Mouse (Mus musculus) MEL (cell line): ENCODE results near the gene Pdcd2.

Source experiments
- CTCF ChIP-seq, 3 experiments: IDR thresholded peaks in 2 of 3; conservative IDR thresholded peaks in 1 of 3; 2 replicates each; pipeline ENCODE4 v1.5.1; 2011 to 2012; ENCODE audit warnings: low read length in 3 of 3, low read depth in 2 of 3, mild to moderate bottlenecking in 2 of 3, improper control_type of control experiment in 1 of 3, inconsistent platforms in 1 of 3, mixed read lengths in 1 of 3, moderate library complexity in 1 of 3; ENCODE audit not compliant: control insufficient read depth in 1 of 3, insufficient read depth in 1 of 3, poor library complexity in 1 of 3, severe bottlenecking in 1 of 3
- E2F4 ChIP-seq: IDR thresholded peaks from 2 replicates; pipeline ENCODE4 v1.6.1; 2011; ENCODE audit warnings: low read depth, low read length, improper control_type of control experiment, borderline replicate concordance
- EP300 ChIP-seq, 2 experiments: IDR thresholded peaks; 2 replicates each; pipeline ENCODE4 v1.6.1; 2011; ENCODE audit warnings: improper control_type of control experiment in 2 of 2, low read length in 2 of 2, low read depth in 1 of 2, mild to moderate bottlenecking in 1 of 2
- GATA1 ChIP-seq: IDR thresholded peaks from 2 replicates; pipeline ENCODE4 v1.6.1; 2011; ENCODE audit warnings: low read depth, low read length, improper control_type of control experiment
- MAX ChIP-seq: IDR thresholded peaks from 2 replicates; pipeline ENCODE4 v1.6.1; 2011; ENCODE audit warnings: low read length, improper control_type of control experiment
- MXI1 ChIP-seq: IDR thresholded peaks from 2 replicates; pipeline ENCODE4 v1.6.1; 2011; ENCODE audit warnings: mild to moderate bottlenecking, low read depth, low read length, improper control_type of control experiment
- POLR2A ChIP-seq, 2 experiments: IDR thresholded peaks; 2 replicates each; pipeline ENCODE4 v1.6.1; 2011 to 2012; ENCODE audit warnings: low read length in 2 of 2, mild to moderate bottlenecking in 2 of 2, control low read depth in 1 of 2, improper control_type of control experiment in 1 of 2, low read depth in 1 of 2, moderate library complexity in 1 of 2; ENCODE audit not compliant: control insufficient read depth in 1 of 2, insufficient read depth in 1 of 2, poor library complexity in 1 of 2
- POLR2AphosphoS2 ChIP-seq: IDR thresholded peaks from 2 replicates; pipeline ENCODE4 v1.6.1; 2011; ENCODE audit warnings: low read length, improper control_type of control experiment
- TAL1 ChIP-seq: IDR thresholded peaks from 2 replicates; pipeline ENCODE4 v1.6.1; 2012; ENCODE audit warnings: mild to moderate bottlenecking, inconsistent platforms, low read length, moderate library complexity, mixed read lengths
- USF1 ChIP-seq: IDR thresholded peaks from 2 replicates; pipeline ENCODE4 v1.6.1; 2014; ENCODE audit warnings: low read depth, mild to moderate bottlenecking, inconsistent platforms, low read length, improper control_type of control experiment, moderate library complexity
- ZNF384 ChIP-seq: IDR thresholded peaks from 2 replicates; pipeline ENCODE4 v1.6.1; 2012; ENCODE audit warnings: low read depth, mild to moderate bottlenecking, inconsistent platforms, low read length, improper control_type of control experiment

GRCm38 (mm10) chr17:15526304-15526703 lies 797 bp downstream of the Pdcd2 start:
- TF ChIP-seq POLR2AphosphoS2 (no peak; the same call in 1 of the 2 replicates), TAL1 (no peak), GATA1 (no peak), E2F4 (no peak), EP300 (IDR thresholded peaks at IDR 0.05; ENCODE audit: low read depth in 1 of 2, low read length in 2 of 2) (no peak), MAX (no peak), USF1 (no peak), ZNF384 (no peak), CTCF (IDR thresholded peaks at IDR 0.05 in 2 of 3, conservative IDR thresholded peaks at IDR 0.05 in 1 of 3; ENCODE audit: control insufficient read depth in 1 of 3, insufficient read depth in 1 of 3, low read depth in 2 of 3, low read length in 3 of 3, poor library complexity in 1 of 3, severe bottlenecking in 1 of 3) (no peak), POLR2A (IDR thresholded peaks at IDR 0.05; ENCODE audit: control insufficient read depth in 1 of 2, insufficient read depth in 1 of 2, low read depth in 1 of 2, low read length in 2 of 2, poor library complexity in 1 of 2) (no peak; a peak in 1 of 4 replicates), MXI1 (no peak)
